Mouse (Mus musculus) layer of hippocampus, adult 9-11 months (tissue): Measurements from ENCODE around the gene Uaca.

Source experiments
- DNase-seq: peaks from one replicate; pipeline ENCODE4 v3.0.0; 2022

The Uaca gene

DNA sequence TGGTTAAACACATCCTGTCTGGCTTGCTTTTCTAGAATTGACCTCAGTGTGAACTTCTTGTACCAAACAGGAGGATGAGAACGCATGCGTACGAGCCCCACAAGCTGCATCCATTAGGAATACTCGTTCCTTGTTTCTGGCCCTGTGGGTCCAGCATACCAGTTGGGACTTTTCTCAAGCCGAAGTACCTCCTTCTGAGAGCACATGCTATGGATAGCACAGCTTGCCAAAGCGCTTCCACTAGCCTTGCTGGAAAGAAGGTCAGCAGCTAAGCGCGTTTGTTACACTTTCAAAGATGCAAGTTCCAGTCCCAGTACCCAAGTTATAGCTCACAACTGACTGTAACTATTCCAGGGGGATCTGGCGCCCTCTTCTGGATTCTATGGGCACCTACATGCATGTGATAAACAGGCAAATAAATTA lies 93.1 kb downstream of the Uaca start:
- no peak for DNase-seq

DNA sequence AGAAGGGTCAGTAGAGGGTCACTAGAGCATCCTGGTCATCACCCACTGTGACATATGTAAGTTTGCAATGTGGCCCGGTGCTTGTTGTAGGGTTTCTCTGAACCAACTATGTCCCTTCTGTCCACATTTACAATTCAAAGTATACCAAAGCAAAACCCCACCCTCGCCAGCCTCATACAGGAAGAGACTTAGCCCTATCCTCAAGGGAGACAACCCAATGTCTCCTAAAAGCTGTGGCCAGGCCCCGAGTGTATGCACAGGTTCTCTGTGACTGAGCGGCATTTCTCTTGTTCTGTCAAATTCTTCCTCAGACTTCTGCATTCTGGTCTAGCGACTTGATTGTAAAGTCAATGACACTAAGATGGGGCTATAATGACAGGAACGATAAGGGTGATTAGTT lies 99.2 kb downstream of the Uaca start:
- DNase-seq: no peak

DNA sequence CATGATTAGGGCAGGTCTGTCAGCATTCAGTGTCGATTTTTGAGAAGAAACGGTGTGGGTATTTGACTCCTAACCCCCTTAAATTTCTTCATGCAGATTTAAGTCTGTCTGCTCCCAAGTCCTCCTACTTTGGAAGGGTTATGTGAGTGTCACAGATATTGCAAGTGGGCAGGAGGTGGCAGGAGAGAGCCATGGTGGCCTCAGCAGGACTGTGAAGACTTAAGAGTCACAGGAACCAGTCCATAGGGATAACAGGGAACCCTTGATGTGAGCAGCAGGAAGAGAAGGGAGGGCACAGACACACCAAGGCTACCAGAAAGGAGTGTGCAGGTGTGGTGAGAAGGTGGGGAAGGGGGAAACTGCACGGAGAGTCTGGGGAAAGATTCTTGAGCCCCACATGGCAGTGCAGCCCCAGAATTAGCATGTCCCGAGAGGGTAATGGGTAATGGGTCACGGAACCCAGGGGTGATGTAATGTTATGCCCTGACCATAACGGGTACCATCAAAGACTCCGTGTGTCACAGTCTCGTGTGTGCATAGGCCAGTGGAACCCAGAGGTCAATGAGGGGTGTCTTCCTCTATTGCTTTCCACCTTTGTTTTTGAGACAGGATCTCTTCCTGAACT lies 101.3 kb downstream of the Uaca start:
- DNase-seq: peak; percentile 38

DNA sequence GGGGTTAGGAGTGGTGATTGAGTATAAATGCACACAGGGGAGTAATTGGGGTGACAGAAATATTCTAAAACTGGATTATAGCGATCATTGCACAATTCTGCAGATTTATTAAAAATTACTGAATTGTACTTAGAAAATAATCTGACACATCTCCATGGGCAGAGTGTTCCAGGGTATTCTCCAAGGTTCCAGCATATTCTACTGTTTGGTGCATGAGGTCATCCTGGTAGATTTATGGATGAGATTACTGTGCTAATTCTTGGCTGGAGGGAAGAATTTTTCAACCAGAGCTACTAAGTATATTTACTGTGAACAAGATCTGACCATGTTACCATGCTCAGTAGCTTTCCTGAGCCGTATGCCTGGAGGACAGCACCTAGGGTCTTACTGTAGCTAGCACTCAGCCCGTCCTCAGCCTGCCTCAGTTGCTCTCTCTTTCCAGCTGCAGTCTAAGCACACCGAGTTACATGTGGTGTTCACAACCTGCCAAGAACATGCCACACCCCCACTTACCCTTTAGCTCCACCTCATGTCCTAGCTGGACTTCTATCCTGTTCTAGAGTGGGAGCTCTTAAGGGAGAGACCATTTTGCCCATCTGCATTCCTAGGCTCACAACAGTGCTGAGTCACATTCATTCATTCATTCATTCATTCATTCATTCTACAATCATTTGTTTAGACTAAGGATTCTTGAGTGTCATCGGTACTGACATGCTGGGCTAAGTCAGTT lies 104.1 kb downstream of the Uaca start:
- no peak for DNase-seq

DNA sequence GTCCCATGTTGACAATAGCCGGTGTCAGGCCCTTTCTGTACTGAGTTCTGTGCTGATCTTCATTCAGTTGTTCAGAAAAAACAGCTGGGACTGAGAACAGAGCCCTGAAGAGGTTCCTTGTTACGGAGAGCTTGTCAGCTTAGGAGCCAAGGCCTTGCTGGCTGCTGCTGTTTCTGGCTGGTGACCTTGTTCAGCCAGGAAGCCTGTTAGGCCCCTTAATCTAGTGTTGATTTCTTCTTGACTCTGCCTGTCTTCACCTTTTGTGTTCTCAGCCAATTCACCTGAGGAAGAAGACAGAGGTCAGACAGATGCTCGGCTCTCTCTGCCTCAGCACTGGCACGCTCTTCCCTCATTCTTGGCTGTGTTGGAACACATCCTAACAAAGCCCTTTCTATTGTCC lies 104.9 kb downstream of the Uaca start:
- DNase-seq: no peak

DNA sequence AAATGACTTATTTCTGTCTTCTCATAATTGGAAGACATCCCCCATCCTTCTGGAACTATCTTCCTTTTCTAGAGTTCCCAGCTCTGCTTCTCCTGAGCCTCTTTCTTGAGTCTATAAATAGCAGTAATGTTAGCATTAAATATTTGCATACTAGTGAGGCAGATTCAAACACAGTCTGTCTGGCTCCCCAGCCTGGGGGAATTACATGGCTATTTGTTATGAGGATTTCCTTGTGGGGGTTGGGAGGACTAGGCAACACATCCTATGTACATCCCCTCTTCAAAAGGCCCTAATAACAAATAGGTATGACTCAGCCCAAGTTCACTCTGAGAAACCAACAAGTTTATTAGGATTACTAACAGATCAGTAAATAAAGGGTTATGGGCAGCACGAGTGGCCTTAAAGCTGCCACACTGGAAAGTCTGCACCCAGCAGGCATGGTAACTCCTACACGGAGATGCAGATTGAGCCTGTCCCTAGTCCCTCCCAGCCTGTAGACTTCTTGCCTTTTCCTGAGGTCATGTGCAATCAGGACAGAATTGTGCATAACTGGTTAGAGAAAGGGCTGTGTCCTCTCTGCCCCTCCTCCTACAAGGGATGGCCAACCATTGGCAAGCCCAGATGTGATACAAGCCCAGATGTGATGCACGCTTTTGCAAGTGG lies 105.6 kb downstream of the Uaca start:
- DNase-seq: no peak

DNA sequence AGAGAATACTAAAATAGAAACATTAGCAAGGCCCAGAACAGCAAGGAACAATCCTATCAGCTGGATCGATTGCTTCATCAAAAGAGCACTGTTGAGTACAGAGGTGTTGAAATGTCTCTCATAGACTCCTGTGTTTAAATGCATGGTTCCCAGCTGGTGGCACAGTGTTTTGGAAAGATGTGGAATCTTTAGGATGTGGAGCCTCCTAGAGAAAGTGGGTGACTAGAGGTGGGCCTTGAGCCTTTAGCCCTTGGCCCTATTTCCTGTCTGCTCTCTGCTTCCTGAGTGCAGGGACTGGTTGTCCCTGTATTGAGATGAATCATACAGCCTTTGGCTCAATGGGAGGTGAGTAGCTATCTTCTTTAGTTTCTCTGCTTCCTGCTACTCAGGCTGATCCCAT lies 117.9 kb downstream of the Uaca start:
- DNase-seq: no peak

DNA sequence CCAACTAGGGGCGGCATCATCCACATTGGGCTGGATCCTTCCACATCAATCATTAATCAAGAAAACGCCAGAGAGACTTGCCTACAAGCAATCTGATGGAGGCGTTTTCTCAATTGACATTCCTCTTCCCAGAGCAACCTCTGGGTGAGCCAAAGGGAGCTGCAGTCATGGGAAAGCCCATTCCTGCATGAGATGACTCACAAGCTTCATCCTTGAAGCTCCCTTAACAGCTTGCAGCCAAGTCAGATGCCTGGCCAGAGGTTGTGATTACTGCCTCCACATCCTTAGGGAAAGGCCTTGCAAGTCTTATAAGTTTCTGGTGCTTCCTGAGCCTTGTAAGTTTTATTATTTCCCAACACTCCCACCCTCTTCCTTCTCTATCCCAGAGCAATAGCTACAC lies 119.3 kb downstream of the Uaca start:
- DNase-seq: no peak

DNA sequence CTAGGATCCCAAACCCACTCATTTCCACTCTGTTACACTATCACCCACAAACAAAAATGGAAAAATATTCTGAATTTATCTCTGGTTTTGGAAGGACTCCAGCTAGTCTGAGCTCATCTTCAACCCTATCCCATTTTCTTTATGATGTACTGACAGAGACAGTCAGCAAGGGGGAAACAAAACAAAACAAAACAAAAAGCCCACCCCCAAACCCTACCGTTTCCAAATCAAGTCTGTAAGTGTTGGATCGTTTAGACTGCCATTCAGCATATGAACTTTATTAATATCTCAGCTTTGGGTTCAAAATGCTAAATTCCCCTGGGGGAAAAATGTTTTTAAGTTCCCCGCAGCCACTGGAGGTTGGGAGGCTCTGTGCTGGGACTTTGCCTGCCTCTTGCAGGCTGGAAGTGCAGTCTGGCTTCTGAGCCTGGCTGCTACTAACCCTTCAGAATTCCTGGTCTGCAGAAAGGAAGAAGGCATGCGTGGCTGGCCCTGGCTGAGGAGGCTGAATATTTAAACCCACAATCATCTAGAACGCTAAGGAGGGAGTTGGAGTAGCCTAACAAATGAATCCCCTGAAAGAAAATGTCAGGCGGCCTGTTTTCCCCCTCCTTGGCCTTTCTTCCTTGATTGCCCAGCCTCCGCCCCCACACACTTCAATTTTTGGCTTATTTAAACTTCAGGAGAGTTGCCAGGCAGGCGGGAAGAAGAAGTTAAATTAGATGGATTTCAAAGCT lies 125.8 kb downstream of the Uaca start:
- DNase-seq: no peak

DNA sequence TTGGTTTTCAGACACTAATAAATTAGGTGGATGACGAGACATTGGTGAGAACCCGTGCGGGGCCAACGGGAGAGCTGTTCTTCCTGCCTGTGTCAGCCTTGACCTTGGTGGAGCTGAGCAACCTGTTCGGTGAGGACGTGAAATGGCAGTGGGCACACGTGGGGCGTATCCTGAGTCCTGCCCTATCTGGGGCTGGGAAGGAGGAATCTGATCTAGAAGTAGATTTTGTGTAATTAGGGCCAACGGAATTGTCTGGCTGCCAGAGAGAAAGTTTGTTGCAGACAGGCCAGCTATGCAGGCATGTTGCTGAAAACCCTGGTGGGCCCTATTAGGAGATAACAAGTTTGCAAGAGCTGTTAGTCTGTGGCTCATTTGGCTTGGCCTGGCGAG lies 126.3 kb downstream of the Uaca start:
- DNase-seq: no peak

DNA sequence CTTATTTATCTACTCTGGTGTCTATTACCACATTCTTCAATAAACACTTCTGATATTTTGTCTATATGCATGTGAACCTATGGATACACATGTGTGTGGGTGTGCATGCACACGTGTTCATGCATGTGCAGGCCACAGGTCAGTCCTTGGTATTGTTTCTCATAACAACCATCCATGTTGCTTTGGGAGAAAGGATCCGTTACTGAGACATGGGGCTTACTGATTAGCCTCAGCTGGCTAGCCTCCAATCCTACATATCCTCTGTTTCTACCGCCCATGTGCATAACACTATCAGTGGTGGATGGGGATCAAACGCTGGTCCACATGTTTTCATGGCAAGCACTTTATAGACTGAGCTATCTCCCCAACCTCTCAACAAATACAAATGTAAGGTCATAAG lies 126.9 kb downstream of the Uaca start:
- DNase-seq: no peak

DNA sequence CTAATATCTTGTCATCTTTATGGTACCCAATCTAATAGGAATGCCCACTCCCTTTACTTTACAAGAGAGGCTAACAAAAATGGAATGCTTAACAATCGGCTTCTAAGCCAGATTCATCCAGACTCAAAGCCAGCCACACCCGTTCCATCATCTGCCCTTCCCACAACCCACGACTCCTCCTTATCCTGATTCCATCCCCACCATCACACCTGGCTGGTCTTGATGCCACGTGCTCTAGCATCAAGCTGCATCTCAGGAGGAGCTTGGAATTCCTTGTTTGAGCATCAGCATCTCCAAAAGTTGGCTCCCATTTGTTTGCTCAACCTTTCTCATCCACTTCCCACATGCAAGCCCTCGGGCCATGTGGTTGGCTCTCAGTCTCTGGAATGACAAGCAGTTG lies 127.5 kb downstream of the Uaca start:
- no peak for DNase-seq

DNA sequence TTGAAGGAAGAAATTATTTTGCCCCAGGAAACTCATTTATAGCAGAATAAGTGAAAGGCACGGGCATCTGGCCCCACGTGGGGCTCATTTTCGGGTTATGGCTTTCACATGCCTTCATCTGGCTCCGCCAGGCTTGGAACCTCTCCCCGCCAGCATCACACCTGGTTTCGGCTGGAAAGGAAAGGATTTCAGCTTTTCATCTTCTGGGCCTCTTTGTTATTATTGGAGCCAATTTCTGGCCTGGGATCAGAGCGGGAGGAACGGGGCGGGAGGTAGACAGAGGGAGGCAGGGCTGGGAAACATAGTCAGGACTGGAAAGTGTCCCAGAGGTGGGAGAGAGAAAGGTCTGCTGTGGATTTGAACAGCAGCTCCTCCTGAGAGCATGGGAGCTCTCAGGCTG lies 132.0 kb downstream of the Uaca start:
- no peak for DNase-seq

DNA sequence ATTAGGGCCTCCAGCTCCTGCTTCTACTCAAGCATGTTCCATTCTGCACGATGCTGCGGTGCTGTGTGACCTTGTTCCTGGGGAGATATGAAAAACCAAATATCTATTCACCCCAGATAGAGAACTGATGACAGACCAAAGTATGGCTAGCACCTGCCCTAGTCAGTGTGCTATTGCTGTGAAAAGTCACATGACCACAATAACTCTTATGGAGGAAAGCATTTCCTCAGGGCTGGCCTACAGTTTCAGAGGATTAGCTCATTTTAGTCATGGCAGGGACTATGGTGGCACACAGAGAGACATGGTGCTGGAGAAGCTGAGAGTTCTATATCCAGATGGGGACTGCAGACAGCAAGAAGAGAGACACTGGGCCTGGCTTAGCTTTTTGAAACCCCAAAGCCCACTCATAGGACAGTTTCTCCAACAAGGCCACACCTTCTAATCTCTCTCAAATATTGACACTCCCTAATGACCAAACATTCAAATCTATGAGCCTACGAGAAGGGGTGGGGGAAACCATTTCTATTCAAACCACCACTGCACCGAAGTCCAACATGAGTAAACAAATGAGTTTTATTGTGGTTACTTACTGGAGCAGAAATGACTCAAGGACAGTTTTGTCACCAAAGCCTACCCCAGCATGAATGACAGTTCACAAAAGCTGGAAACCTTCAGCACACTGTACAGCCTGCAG lies 135.1 kb downstream of the Uaca start:
- DNase-seq: no peak
